Mouse (Mus musculus) bone marrow macrophage, adult 2 months (primary cell): ENCODE measurements at regions not wholly inside any gene's neighbourhood (a gene's known extent, or its start where the extent isn't known, plus 50 kb on each side); places are given as distances from the start of the nearest gene placed in this dataset.

ENCODE experiments used
- H3K27ac ChIP-seq: 2 replicates; pipeline ENCODE4 v1.5.1; 2012; ENCODE audit warnings: low read depth, low read length; ENCODE audit not compliant: insufficient read depth
- H3K4me1 ChIP-seq: 2 replicates; pipeline ENCODE4 v1.6.1; 2012; ENCODE audit warnings: low read length; ENCODE audit not compliant: control insufficient read depth, insufficient read depth
- H3K4me3 ChIP-seq: 2 replicates; pipeline ENCODE4 v1.5.1; 2012; ENCODE audit warnings: mild to moderate bottlenecking, low read length, moderate library complexity; ENCODE audit not compliant: insufficient read depth
- CTCF ChIP-seq: IDR thresholded peaks from 2 replicates; pipeline ENCODE4 v1.5.1; 2012; ENCODE audit warnings: low read depth, mild to moderate bottlenecking, low read length, moderate library complexity
- POLR2A ChIP-seq: IDR thresholded peaks from 2 replicates; pipeline ENCODE4 v1.6.1; 2012; ENCODE audit warnings: mild to moderate bottlenecking, low read depth, low read length, borderline replicate concordance

- H3K27ac ChIP-seq: no peak overlapping the region
- no peak for TF ChIP-seq CTCF
- TF ChIP-seq POLR2A: no peak
- peaks cover 6% of the 10 kb centered on the region; the same call in 1 of the 2 replicates for H3K4me1 ChIP-seq
- H3K4me3 ChIP-seq: no peak overlapping the region
Observed at GRCm38 (mm10) chr10:56822158-56822557, 445.0 kb downstream of the Gja1 start.

GRCm38 (mm10) chr10:56831331-56831730, 454.2 kb downstream of the Gja1 start:
- Histone ChIP-seq H3K4me1 (no peaks in the 10 kb centered on the region), H3K27ac (no peak overlapping the region), H3K4me3 (no peak overlapping the region)
- no peak for TF ChIP-seq POLR2A
- no peak for TF ChIP-seq CTCF

- Histone ChIP-seq H3K4me1 (no peaks in the 10 kb centered on the region), H3K27ac (no peak overlapping the region), H3K4me3 (no peak overlapping the region)
- TF ChIP-seq POLR2A: no peak
Observed at GRCm38 (mm10) chr10:56831966-56832365, 454.8 kb downstream of the Gja1 start.

- Histone ChIP-seq H3K4me3 (no peak overlapping the region), H3K27ac (no peak overlapping the region), H3K4me1 (no peaks in the 10 kb centered on the region)
- TF ChIP-seq CTCF (no peak), POLR2A (no peak)
Observed at GRCm38 (mm10) chr10:56836130-56836529, 459.0 kb downstream of the Gja1 start.

- Histone ChIP-seq H3K4me1 (no peaks in the 10 kb centered on the region), H3K4me3 (no peak overlapping the region), H3K27ac (no peak overlapping the region)
- TF ChIP-seq POLR2A: no peak
Observed at GRCm38 (mm10) chr10:56839006-56839495, 461.9 kb downstream of the Gja1 start.

- TF ChIP-seq CTCF (no peak), POLR2A (no peak)
- Histone ChIP-seq H3K27ac (no peak overlapping the region), H3K4me3 (no peak overlapping the region), H3K4me1 (no peaks in the 10 kb centered on the region)
Observed at GRCm38 (mm10) chr10:56839545-56839944, 462.4 kb downstream of the Gja1 start.

GRCm38 (mm10) chr10:56840732-56841131, 463.6 kb downstream of the Gja1 start:
- Histone ChIP-seq H3K4me1 (no peaks in the 10 kb centered on the region), H3K27ac (no peak overlapping the region), H3K4me3 (no peak overlapping the region)
- TF ChIP-seq CTCF: no peak
- TF ChIP-seq POLR2A: no peak

GRCm38 (mm10) chr10:56841486-56841885, 464.4 kb downstream of the Gja1 start:
- no peak overlapping the region for H3K27ac ChIP-seq
- no peak for TF ChIP-seq CTCF
- no peak for TF ChIP-seq POLR2A
- no peaks in the 10 kb centered on the region for H3K4me1 ChIP-seq
- no peak overlapping the region for H3K4me3 ChIP-seq

- no peak overlapping the region for H3K27ac ChIP-seq
- no peaks in the 10 kb centered on the region for H3K4me1 ChIP-seq
- no peak overlapping the region for H3K4me3 ChIP-seq
- TF ChIP-seq POLR2A (no peak), CTCF (no peak)
Observed at GRCm38 (mm10) chr10:56841973-56842372, 464.8 kb downstream of the Gja1 start.

GRCm38 (mm10) chr10:56852484-56852883, 475.4 kb downstream of the Gja1 start:
- Histone ChIP-seq H3K4me3 (no peak overlapping the region), H3K4me1 (peaks cover 8% of the 10 kb centered on the region), H3K27ac (no peak overlapping the region)
- no peak for TF ChIP-seq CTCF
- TF ChIP-seq POLR2A: no peak

GRCm38 (mm10) chr10:56856186-56856585, 479.1 kb downstream of the Gja1 start:
- Histone ChIP-seq H3K27ac (no peak overlapping the region), H3K4me1 (peaks cover 8% of the 10 kb centered on the region), H3K4me3 (no peak overlapping the region)
- TF ChIP-seq POLR2A (no peak), CTCF (no peak)

GRCm38 (mm10) chr10:56879744-56880143, 502.6 kb downstream of the Gja1 start:
- Histone ChIP-seq H3K4me1 (peaks cover 14% of the 10 kb centered on the region), H3K4me3 (no peak overlapping the region), H3K27ac (peak overlapping the region; percentile 71)
- no peak for TF ChIP-seq POLR2A
- no peak for TF ChIP-seq CTCF
